Mouse (Mus musculus) erythroblast, embryonic 14.5 days (primary cell): ENCODE data around the gene Exosc10. TPM values are rescaled to one million over a fixed set of nuclear protein-coding genes. Genes with fewer than 3 reads are reported as not detected.

ENCODE experiments used
- H3K27me3 ChIP-seq: 2 replicates; pipeline ENCODE4 v1.6.1; 2012; ENCODE audit warnings: inconsistent platforms; ENCODE audit not compliant: control insufficient read depth
- H3K36me3 ChIP-seq: 2 replicates; pipeline ENCODE4 v1.6.1; 2012; ENCODE audit warnings: mild to moderate bottlenecking, inconsistent platforms; ENCODE audit not compliant: control insufficient read depth
- H3K4me1 ChIP-seq: 2 replicates; pipeline ENCODE4 v1.6.1; 2012; ENCODE audit warnings: inconsistent platforms; ENCODE audit not compliant: control insufficient read depth
- H3K4me3 ChIP-seq: replicated peaks from 2 replicates; pipeline ENCODE3; 2012; ENCODE audit warnings: moderate library complexity, mild to moderate bottlenecking, inconsistent platforms
- H3K9me3 ChIP-seq: 2 replicates; pipeline ENCODE4 v1.6.1; 2012; ENCODE audit warnings: low read length, inconsistent platforms, mixed read lengths; ENCODE audit not compliant: control insufficient read depth
- GATA1 ChIP-seq: IDR thresholded peaks from 2 replicates; pipeline ENCODE4 v1.6.1; 2012; ENCODE audit warnings: low read length, inconsistent platforms, mixed read lengths
- TAL1 ChIP-seq: IDR thresholded peaks from 3 replicates; pipeline ENCODE4 v1.6.1; 2012; ENCODE audit warnings: low read length, inconsistent platforms, mixed read lengths
- polyA plus RNA-seq: library from polyadenylated mRNA; stranded (reverse); fragments of >175 nt; gene quantifications from 2 replicates; pipeline ENCODE4 v1.2.3, GENCODE M21; 2012

The Exosc10 gene
- polyA plus RNA-seq, 1 experiment, result 3.1 TPM

DNA sequence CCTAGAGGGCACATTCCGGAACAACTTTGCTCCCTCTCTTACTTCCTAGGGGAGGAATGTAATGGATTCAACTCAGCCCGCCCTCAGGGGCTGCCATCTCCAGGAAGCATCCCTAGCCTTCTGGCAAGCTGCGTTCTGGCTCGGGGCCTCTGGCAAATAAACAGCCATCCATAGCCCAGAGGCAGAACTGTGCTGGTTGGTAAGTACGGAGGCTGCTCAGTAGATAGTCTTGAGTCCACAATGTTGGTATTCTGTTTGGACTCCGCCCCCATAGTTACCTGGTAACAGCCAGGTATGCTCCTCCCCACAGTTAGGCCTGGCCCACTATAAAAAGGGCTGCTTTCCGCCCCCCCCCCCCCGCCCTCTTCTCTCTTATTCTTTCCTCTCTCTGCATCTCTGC is 31.3 kb downstream of the Exosc10 start:
- H3K4me3 ChIP-seq, result no peak overlapping the region
- TF ChIP-seq TAL1, result no peak
- no peak for TF ChIP-seq GATA1
- peaks cover 26% of the 10 kb centered on the region for H3K4me1 ChIP-seq
- peaks cover 19% of the 10 kb centered on the region for H3K36me3 ChIP-seq
- H3K9me3 ChIP-seq, result no peaks in the 10 kb centered on the region
- no peaks in the 10 kb centered on the region for H3K27me3 ChIP-seq

DNA sequence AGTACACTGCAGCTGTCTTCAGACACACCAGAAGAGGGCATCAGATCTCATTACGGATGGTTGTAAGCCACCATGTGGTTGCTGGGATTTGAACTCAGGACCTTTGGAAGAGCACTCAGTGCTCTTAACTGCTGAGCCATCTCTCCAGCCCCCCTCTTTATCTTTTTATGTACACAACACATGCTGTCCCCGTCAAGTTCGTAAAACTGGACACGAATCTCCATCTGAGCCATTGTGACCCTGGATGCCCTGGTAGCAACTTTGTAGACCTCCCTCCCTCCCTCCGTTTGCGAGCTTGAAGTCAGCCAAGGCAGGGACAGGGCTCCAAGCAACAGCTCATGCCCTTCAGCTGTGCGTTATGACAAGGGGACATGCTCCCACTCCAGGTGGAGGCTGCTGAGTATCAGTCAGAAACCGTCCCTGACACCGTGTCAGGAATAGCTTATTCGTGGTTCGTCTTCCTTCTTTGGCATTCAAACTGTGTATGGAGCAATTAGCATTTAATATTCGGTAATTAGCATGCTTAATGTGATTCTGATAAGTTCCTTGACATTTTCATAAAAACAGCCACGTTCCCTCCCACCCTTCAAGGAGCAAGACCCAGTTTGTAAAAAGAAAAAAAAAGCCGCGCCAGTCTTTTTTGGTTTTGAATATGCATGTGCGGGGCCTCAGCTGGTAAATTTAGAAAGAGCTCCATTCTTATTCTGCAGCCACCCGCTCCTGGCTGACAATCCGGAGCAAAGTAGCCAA is 32.4 kb downstream of the Exosc10 start:
- TF ChIP-seq TAL1 (no peak), GATA1 (no peak)
- Histone ChIP-seq H3K27me3 (no peaks in the 10 kb centered on the region), H3K9me3 (no peaks in the 10 kb centered on the region), H3K36me3 (peaks cover 28% of the 10 kb centered on the region), H3K4me3 (peak overlapping the region; percentile 79), H3K4me1 (peaks cover 26% of the 10 kb centered on the region)

DNA sequence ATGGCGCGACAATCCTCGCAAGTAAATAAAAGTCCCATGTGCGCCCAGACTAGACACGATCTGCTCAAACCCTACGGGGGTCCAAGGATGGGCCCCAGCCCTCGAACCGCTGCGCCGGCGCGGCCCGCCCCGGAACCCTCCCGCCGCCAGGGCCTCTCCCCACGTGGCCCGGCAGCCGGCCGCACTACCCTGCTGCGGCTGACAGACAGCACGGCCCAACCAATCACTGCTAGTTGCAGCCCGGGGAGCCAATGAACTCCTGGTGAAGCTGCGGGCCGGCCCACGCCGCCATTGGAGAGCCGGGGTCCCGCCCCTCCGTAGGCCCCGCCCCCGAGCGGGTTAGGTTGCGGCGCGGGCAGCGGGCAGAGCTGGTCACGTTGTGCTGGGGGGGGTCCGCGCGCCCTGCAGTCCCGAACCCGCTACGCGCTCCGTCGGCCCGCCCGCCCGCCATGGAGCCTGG is 33.0 kb downstream of the Exosc10 start, which contains the start of gene Srm:
TSS of gene Srm (plus strand) at position 333 of the 460 bp plus-strand sequence.
- H3K4me1 ChIP-seq, result peaks cover 26% of the 10 kb centered on the region
- peak within 1 kb of the TSS; percentile 79 for H3K4me3 ChIP-seq
- no peaks in the 10 kb centered on the region for H3K27me3 ChIP-seq
- no peak for TF ChIP-seq TAL1
- no peak for TF ChIP-seq GATA1
- no peaks in the 10 kb centered on the region for H3K9me3 ChIP-seq
- H3K36me3 ChIP-seq, result peaks cover 33% of the 10 kb centered on the region

DNA sequence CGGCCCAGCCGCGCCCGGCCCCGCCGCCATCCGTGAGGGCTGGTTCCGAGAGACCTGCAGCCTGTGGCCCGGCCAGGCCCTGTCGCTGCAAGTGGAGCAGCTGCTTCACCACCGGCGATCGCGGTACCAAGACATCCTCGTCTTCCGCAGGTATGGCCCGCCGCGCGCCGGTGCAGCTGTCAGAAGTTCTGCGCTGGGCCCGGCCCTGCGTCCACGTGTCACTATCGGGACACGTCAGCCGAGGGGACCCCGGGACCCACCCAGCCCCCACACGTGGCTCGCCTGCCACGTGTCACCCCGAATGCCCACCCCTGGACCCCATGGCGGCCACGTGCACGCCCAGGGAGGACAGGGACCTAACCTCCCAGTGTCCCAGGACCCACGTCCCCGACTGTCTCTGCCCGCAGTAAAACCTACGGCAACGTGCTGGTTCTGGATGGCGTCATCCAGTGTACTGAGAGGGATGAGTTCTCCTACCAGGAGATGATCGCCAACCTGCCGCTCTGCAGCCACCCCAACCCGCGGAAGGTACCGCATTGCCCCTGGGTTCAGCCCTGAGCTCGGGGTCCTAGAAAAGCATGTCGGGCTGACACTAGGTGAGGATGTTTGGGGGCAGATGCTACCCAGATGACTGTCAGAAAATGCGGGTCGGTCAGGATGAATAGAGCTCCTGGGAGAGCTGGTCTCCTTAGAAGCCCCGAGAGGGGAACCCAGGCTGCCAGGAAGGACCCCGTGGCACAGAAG is 33.6 kb downstream of the Exosc10 start:
- TF ChIP-seq GATA1, result no peak
- TF ChIP-seq TAL1, result no peak
- Histone ChIP-seq H3K36me3 (peaks cover 39% of the 10 kb centered on the region), H3K27me3 (no peaks in the 10 kb centered on the region), H3K4me1 (peaks cover 26% of the 10 kb centered on the region), H3K4me3 (peak overlapping the region; percentile 79), H3K9me3 (no peaks in the 10 kb centered on the region)

DNA sequence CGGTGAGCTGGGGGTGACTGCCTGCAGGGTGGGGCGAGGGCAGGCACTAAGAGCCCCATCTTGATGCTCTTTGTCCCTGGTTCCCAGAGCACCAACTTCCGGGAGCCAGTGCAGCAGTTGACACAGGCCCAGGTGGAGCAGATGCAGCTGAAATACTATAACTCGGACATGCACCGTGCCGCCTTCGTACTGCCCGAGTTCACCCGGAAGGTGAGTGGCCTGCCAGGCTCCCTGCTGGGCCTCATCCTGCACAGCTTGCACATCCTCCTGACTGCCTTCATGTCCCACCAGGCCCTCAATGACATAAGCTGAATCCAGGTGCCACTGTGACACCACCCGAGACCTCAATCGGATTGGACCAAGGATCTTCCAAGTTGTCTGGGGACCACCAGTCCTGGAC is 35.8 kb downstream of the Exosc10 start:
- Histone ChIP-seq H3K36me3 (peaks cover 50% of the 10 kb centered on the region), H3K9me3 (peaks cover 10% of the 10 kb centered on the region), H3K27me3 (no peaks in the 10 kb centered on the region), H3K4me1 (peaks cover 23% of the 10 kb centered on the region), H3K4me3 (no peak overlapping the region)
- TF ChIP-seq TAL1, result no peak
- no peak for TF ChIP-seq GATA1

DNA sequence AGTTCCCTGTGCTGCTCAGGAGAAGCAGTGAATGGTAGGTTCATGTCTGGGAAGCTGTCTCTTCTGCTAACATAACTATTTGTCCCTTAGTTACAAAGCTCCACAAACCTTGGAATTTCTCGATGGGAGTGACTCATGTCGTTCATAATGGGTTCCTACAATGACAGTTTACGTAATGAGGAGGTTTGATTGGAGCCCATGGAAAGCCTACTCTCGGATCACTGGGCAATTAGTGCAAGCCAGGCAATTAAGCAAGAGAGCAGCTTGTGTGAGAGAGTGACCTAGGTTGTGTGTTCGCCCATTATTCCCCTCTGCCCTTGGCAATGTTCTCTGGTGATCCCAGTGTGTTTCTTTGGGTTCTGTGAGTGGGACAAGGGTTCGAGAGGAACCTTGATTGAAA is 37.7 kb downstream of the Exosc10 start:
- peaks cover 17% of the 10 kb centered on the region for H3K4me1 ChIP-seq
- no peaks in the 10 kb centered on the region for H3K27me3 ChIP-seq
- H3K4me3 ChIP-seq, result no peak overlapping the region
- no peak for TF ChIP-seq TAL1
- TF ChIP-seq GATA1, result no peak
- H3K36me3 ChIP-seq, result peaks cover 53% of the 10 kb centered on the region
- H3K9me3 ChIP-seq, result peaks cover 17% of the 10 kb centered on the region

DNA sequence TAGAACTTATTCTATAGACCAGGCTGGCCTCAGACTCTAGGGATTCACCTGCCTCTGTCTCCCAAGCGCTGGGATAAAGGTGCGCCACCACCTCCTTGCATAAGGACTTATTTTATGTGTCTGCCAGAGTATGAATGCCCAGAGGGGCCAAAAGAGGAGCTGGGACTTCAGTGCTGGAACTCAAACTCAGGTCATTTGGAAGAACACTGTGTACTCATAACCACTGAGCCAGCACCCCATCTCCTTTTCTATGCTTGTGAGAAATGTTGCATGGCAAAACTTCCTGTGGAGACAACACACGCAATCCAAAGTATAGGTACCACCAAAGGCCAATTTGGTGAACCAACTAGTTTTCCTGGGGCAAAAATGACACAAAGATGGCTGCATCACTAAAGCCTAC is 38.5 kb downstream of the Exosc10 start:
- Histone ChIP-seq H3K36me3 (peaks cover 53% of the 10 kb centered on the region), H3K27me3 (no peaks in the 10 kb centered on the region), H3K9me3 (peaks cover 17% of the 10 kb centered on the region), H3K4me1 (peaks cover 11% of the 10 kb centered on the region), H3K4me3 (no peak overlapping the region)
- no peak for TF ChIP-seq TAL1

DNA sequence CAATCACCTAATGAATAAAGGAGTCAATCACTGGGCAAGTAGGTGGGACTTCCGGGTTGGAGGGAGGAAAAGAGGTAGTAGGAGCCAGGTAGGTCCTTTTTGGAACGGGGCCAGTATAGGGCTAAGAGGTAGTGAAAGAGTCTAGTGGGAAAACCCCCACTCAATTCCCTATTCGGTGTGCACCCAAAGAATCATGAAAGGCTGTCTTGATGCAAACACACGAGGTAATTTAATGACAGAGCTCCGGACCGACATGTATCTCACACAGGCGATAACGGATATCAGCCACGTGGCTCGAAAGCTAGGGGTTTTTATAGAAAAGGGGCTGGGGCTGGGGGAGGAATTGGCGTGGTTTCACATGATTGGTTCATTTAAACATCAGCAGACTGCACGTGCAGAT is 40.6 kb downstream of the Exosc10 start:
- TF ChIP-seq TAL1, result no peak
- no peak for TF ChIP-seq GATA1
- H3K9me3 ChIP-seq, result peaks cover 17% of the 10 kb centered on the region
- H3K27me3 ChIP-seq, result no peaks in the 10 kb centered on the region
- no peak overlapping the region for H3K4me3 ChIP-seq
- H3K36me3 ChIP-seq, result peaks cover 42% of the 10 kb centered on the region
- 0 out of 2 replicates have a peak, but pooled peaks cover under 1% of the 10 kb centered on the region for H3K4me1 ChIP-seq

DNA sequence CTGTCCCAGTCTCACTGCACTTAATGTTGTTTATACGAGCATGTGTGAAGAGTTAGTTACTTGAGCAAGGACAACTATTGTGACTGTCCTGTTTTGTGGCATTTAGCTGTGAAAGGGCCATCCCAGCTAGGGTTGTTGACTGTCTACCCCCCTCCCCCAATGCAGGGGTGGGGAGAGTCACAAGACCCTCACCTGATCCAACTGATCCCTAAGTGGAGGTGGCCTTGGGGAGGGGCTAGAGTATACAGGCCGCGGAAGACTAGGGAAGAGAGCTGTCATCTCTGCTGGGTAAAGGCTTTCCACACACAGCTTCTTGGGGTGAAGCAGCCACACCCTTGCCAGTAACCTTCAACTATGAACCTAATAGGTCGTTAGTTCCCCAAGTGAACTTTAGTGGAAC is 42.1 kb downstream of the Exosc10 start:
- H3K27me3 ChIP-seq, result no peaks in the 10 kb centered on the region
- peaks cover 17% of the 10 kb centered on the region for H3K9me3 ChIP-seq
- H3K36me3 ChIP-seq, result peaks cover 27% of the 10 kb centered on the region
- H3K4me1 ChIP-seq, result 0 out of 2 replicates have a peak, but pooled peaks cover 2% of the 10 kb centered on the region
- no peak overlapping the region for H3K4me3 ChIP-seq
- TF ChIP-seq TAL1, result no peak
- TF ChIP-seq GATA1, result no peak
